Mouse (Mus musculus): ENCODE results near the gene Dnase1.
A peak's percentile ranks its signal among the peaks of the same experiment; 100 is the strongest.
"Not testable (repeated sequence)": the region's sequence is repeated elsewhere in the genome, so short reads cannot be mapped to it uniquely, and the experiment has no call there.

Dnase1 gene

DNA sequence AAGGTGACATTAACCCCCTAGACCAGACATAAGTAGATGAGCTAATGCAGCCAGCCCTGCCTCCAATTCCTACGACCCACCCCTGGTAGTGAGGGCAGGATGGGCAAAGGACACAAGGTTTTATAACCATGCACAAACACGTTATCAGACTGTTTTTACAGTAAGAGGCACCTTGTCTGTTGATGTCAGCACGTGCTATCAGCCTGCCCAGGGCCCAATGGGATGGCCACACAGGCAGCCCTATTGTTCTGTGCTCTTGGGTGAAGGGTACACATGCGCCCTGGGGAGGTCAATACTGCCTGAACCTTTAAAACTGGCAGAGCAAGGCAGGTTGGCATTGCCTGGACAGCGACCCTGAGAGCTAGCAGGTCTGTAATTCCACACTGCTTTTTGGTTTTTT, at the start of gene Dnase1:
TSS of gene Dnase1 (plus strand) at position 136 of the 400 bp plus-strand sequence.
- no peak for DNase-seq (ENCODE audit: low spot score)

DNA sequence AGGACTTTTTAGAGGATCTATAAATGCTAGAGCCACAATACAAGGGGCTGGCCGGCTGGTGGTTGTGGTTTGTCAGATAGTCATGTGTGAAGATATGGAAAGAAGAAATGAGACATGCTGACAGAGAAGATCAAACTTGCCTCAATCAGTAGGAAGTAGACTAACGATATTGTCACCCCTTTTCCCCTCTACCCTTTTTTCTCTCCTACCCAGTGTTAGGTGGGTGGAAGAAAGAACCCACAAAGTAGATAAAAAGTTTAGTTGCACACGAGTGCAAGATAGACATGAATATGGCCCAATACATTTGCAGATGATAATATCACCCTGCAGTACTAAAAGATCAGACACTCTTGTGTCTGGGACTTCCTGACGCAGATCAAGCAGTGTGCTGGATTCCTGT, 48.3 kb upstream of the Dnase1 start:
- DNase-seq (ENCODE audit: low spot score), result no peak

DNA sequence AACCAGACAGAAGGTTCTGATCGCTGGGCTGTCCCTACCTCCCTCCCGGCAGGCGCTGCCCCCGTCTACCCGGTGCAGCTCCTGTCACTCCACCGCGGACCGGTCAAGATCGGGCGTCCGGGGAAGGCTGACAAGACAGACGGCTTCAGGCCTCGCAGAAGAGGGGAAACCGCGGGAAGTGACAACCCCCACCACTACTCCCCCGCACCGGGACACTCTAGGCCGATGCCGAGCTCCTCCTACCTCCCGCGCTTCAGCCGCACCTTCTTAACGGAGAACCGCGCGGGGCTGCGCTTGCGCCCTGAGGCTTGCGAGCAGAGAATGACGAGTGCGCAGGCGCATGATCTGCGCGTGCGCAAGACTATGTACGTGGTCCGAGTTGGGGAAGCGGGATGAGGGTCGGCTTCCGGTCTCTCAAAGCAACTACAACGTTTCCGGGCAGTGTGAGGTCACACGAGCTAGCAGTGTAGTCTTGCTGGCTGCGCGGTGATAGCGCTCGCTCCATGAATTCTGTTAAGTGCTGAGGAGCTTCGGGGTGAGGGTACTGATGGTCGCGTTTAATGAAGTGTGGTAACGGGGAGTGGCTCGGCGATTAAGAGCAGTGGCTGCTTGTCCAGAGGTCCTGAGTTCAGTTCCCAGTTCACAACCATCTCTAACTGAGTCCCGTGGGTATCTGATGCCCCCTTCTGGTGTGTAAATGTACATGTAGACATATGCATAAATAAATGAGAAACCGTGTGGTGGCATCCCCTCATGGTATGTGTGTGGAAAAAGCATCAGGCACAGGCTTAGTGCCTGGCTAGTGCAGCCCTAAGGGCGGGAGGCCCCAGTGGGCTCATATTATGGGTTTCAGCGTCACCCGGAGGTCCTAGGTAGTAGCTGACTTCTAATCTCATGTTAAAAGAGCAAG, 33.0 kb upstream of the Dnase1 start, which contains the start of gene Slx4:
TSS of gene Slx4 (minus strand) at position 282 of the 910 bp plus-strand sequence.
- DNase-seq (ENCODE audit: low spot score), result peak; percentile 96

DNA sequence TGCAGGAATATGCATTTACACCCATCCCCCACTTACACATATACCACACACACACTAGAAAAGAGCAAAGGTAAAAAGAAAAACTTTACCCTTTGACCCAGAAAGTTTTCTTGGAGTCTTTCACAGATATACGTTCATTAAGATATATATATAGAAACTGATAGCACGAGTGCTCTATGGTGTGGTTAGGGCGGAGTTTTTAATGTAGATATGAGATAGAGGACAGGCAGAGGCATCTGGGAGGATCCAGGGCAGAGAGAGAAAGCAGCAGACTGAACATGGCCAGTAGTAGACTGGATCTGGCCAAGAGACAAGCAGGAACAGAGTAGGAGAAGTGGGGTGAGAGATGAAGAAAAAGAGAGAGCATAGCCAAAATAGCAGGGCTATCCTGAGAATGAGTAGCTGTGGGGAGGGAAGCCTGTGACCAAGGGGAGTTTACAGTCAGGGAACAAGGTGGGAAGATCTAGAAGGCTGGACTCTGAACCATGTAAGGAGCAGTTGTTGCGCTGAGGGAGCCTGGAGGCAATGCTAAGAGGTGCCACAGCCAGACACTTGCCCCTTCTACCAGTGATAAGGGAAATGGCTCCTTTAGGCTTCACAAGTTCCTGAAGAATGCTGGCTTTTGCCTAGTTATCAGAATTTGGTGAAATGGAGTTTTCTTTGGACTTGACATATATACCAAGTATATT, 23.7 kb upstream of the Dnase1 start:
- DNase-seq (ENCODE audit: low spot score), result no peak

DNA sequence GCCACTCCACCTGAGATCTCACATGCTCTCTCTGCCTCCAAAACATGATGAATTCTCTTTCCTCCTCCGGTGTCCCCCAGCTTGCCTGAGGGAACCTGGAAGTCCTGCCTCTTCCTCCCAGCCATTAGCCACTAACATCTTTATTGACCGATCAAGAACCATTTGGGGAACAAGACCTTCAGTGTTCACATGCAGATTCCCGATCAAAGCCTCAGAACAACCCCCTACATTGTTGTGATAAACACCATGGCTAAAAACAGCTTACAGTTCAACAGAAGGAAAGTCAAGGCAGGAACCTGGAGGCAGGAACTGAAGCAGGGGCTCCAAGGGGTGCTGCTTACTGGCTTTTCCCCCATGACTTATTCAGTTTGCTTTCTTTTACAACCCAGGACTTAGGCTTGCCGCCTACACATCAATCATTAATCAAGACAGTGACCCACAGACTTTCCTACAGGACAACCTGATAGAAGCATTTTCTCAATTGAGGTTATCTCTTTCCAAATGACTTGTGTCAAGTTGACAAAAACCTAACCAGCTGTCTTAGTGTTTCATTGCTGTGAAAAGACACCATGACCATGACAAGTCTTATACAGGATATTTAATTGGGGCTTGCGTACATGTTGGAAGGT, 22.6 kb upstream of the Dnase1 start:
- no peak for DNase-seq (ENCODE audit: low spot score)

DNA sequence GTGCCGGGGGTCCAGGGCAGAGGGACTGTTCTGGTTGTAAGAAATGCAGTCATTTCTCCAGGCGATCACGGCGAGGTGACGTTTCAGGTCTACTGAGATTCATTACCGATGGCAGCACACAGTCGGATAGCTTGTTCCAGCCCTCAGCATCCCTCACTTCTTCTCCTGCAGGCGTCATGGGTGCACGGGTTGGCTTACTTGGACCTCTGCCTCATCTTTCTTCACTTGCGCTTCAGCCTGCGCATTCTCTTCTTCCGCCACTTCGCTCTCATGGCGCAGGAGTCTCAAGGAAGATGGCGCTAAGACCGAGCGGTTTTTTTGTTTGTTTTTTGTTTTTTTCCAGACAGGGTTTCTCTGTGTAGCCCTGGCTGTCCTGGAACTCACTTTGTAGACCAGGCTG, 20.0 kb upstream of the Dnase1 start:
- not testable (repeated sequence) for DNase-seq (ENCODE audit: low spot score)

DNA sequence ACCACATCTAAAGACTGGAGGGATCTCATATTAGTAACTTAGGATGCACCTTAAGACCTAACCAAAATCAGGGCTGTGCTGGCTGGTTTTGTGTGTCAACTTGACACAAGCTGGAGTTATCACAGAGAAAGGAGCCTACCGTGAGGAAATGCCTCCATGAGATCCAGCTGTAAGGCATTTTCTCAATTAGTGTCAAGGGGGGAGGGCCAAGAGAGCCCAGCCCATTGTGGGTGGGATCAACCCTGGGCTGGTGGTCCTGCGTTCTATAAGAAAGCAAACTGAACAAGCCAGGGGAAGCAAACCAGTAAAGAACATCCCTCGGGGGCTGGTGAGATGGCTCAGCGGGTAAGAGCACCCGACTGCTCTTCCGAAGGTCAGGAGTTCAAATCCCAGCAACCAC, 19.3 kb upstream of the Dnase1 start:
- DNase-seq (ENCODE audit: low spot score), result not testable (repeated sequence)

DNA sequence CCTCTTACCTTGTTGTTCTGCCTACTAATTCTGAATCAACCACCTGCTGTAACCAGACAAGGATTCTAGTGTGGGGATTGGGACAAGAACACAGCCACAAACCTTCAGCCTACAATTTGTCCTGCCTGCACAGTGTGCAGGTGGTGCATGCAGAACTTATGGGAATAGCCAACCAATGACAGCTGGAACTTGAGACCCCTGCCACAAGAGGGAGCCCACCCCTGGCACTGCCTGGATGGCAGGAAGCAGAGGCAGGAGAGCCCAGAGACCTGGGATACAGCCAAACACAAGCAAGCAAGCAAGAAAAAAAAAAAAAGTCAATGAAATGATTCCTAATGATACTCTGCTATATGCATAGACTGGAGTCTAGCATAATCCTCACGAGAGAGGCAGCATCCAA, 15.5 kb upstream of the Dnase1 start:
- no peak for DNase-seq (ENCODE audit: low spot score)

DNA sequence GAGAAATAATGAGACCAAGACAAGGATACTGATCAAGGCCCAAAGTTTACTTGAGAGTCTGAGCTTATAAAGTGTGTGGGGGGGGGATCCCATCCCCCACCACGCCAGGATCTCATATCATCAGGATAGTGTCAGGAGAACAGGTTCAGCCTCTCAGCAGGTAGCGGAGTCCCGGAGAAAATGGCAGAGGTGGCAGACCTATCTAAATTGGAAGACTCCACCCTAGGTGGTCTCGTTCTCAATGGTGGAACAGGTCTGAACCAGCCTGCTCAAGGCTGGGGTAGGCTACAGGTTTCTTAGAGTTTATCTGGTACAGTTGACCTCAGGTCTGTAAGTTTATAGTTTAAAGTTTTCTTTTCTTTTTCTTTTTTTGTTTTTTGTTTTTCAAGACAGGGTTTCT, 14.0 kb upstream of the Dnase1 start:
- no peak for DNase-seq (ENCODE audit: low spot score)

DNA sequence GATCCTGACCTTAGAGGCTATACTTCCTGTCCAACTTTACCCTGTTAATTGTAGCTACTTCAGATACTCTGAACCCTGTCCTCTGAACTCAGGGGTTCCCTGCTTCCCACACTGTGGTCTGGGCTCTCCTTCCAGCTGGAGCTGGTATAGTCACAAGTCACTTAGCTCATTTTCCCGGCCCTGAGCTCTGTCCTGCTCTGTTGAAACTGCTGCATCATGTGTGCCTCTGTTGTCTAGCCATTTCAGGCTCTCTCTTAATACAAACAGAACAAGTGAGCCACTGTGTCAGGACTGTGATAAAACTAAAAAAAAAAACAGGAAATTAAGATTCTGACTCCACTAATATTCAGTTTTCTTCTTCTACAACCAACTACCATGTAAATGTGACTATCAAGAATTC, 10.1 kb upstream of the Dnase1 start:
- DNase-seq (ENCODE audit: low spot score), result no peak

DNA sequence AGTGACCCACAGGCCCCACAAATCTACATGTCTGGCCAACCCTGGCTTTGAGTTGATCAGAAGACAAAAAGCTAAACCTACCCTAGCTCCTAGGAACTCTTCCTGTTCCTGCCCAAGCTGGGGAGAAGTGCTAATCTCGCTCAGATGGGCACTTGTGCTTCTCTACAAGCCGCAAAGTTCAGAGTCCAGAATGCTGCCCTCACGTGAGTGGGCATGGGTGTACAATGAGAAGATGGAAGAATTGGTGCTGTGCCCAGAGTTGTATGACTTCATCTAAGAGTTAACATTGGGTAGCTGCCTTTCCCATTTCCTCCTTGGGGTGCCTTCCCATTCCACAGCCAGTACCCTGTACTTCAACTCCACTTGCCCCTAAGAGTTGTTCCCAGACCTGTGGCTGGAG, 9.5 kb upstream of the Dnase1 start:
- DNase-seq (ENCODE audit: low spot score), result no peak

DNA sequence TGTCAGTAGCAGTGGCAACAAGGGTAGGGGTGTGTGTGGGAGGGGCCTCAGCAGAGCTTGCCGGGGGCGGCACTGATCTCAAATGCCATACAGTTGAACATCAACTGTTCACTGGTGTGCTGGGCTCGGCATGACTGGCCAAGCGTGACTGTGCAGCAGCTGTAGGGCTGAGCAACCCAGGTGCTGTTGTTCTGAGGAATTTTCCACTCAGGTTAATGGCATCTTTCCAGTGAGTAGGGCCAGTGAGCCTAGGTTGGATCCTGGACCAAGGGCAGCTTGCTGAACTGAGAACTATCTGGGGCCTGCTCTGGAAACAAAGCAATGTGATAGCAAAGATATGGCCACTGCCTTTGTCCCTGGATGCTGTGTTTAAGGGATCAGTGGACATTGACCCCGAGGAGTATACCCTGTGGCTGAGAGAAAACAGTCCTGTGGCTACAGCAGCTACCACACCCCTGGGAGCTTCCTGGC, 7.3 kb upstream of the Dnase1 start:
- no peak for DNase-seq (ENCODE audit: low spot score)

DNA sequence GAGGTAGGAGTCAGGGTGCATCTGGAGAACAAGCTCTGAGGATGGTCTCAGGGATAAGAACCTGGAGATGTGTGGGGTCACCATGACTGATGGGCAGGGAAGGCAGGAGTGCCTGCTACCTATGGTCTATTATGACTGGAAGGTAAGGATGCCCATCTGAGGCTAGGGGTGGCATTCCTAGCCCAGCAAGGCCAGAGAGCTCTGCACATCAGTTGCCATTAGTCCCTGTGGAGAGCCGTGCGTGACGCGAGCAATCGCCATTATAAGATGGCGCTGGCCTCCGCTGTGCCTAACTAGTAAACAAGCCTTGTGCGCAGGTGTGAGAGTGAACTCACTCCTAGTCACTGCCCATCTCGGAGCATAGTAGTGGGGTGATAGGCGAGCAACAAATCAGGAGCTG, 6.2 kb upstream of the Dnase1 start:
- no peak for DNase-seq (ENCODE audit: low spot score)

DNA sequence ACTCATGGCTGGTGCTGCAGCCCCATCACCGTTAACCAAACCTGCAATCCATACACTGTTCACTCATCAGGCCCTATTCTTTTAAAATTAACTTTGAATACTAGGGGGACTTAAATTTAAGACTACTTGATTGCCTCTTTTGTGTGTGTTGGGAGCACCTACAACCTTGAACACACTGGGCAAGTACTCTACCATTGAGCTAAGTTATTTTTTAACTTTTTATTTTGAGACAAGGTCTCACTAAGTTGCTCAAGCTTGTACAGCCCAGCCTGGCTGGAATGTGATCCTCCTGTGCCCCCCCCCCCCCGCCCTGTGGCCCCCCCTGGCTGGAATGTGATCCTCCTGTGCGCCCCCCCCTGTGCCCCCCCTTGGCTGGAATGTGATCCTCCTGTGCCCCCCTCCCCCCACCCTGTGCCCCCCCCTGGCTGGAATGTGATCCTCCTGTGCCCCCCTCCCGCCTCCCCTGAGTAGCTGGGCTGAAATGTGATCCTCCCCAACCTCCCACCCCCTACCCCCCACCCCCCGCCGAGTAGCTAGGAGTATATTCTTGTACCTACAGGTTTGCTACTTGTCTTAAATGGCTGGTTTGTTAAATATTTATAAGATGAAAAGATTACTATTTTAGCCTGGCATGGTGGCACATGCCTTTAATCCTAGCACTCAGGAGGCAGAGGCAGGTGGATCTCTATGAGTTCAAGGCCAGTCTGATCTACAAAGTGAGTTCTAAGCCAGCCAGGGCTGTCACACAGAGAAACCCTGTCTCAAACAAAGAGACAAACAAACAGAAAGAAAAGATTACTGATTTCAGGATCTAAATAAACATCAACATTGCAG, 5.1 kb upstream of the Dnase1 start:
- no peak for DNase-seq (ENCODE audit: low spot score)

DNA sequence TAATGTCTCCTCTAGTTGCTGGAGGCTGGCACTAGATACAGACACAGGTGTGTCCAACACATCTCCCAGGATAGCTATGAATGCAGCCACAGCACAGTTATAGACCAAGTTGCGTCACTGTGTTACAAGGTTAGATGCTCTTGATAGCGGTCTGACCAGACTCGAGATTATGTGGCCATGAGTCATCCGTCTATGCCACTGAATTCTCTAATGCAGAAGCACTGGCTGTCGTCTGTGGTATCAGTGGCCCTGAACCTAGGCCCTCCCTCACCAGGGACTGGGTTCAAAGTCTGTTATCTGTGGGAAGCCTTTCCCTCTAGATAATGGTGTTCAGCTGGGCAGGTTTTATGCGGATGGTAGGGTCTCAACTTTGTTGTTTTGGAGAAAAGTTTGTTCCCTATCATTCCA, 4.4 kb upstream of the Dnase1 start:
- DNase-seq (ENCODE audit: low spot score), result no peak

DNA sequence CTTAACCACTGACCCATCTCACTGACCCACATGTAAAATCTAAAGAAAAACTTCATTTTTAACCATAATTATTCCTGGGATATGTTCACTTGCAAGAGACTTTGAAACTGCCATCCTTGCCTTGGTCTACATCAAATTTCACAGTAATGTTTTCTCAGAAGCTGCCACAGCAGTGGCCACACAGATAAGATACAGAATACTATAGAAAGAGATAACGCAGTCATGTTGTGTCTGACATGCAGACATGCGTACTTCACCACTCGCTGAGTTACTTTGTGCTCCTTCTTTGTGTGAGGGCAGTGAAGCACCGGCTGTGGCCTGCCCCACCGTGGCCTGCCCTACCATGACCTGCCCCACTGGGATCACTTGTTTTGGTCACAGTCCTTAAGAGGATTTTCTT, 2.8 kb upstream of the Dnase1 start:
- no peak for DNase-seq (ENCODE audit: low spot score)

DNA sequence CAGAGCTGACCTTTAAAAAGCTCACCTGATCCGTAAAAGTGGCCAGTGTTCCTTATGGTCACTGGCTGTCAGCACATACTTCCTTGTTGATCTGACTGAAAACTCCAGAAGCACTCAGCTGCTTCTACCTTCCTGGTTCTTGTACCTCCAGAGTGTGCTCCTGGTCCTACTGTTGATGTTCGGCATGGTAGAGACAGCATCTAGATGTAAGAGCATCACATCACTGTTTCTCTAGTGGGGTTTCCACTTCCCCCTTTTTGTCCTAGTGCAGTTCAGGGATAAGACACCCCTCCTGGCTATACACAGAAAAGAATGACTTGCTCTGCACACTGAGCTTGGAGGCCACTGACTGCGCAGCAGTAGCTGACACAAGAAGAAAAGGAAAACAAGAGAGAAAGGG, 2.3 kb upstream of the Dnase1 start:
- DNase-seq (ENCODE audit: low spot score), result no peak

DNA sequence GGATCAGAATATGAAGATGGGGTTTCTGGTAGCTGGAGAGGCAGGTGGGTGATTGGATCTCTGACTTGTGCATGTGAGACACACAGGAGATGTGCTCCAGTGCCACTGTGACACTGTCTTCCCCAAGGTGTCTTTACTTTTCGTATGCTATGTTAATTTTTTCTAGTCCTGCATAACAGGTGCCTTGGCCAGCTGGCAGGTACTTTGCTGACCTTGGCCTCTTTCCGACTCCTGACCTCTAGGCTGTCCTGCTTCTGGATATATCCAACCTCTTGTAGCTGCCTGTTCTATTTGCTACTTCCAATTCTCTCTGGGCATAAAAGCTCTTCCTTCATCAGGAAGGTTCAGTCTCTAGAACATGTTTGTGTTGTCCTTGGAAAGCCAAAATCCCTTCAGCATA, 1.2 kb upstream of the Dnase1 start:
- DNase-seq (ENCODE audit: low spot score), result no peak

DNA sequence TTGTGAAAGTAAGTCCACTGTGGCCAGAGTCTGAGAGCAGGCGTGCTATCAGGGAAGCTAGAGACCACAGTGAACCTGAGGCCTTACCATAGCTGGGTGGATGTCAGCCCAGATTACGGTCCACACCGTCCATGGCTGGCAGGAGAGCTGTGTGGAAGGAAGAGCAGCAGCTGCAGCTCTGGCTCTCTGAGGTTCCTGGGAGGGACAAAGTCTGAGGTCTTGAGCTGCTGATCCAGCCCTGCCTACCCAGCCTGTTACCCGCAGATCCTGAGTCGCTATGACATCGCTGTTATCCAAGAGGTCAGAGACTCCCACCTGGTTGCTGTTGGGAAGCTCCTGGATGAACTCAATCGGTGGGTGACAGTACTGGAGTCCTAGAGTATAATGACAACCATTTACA, 948 bp downstream of the Dnase1 start:
- DNase-seq (ENCODE audit: low spot score), result no peak

DNA sequence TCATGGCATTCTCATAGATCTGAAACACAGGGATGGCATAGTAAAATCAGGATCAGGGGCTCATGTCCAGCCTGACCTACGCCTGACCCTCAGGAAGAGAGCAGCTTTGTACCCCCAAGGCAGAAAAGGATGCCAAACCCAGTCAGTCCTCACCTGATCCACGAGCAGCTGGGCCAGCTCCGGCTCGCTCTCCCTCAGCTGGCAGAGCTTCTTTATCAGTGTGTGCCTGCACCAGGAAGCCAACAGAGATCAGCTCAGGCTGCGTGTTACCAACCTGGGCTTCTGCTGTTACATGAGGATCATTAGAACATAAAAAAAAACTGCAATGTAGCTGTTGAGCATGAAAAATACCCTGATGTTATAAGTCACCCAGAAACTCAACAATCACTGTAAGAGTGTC, 3.5 kb downstream of the Dnase1 start:
- DNase-seq (ENCODE audit: low spot score), result no peak

DNA sequence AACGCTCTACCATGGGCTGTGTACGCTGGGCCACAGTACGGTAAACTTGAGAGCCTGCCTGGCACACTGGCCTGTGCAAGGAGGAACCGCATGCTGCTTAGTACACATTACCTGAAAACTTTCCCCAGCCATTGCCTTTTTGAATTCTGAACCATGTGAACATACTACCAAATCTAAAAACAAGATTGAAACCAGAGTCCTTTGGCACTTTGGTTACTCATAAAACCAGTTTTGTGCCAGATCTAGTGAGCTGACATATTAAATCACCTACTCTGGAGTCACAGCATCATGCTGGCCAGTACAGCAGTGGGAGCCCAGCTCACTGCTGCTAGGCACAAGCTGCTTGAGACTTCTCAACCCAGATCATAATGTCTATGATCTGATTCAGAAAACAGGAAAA, 4.9 kb downstream of the Dnase1 start:
- DNase-seq (ENCODE audit: low spot score), result no peak

DNA sequence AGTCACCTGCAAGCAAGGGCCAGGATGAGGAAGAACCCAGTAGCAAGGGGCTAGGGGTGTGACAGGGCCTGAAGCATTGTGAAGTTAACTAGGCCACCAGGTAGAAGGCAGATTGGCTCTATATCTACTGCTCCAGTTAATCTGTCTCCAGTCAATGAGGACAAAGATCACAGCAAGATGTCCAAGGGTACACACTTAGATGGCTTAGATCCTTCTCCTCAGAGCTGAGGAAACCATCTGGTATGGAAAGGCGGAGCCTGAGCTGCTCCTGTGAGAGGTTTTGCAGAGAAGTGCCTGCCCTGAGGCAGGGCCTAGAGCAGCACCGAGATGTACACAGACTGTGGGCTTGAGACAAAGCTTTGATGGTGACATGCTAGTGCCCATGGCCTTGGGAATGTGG, 7.4 kb downstream of the Dnase1 start:
- DNase-seq (ENCODE audit: low spot score), result no peak
